Mouse (Mus musculus) adrenal gland, postnatal 10 days (tissue): ENCODE results near the gene Dlx3. TPM values are rescaled to one million over a fixed set of nuclear protein-coding genes. Genes with fewer than 3 reads are reported as not detected.

Experiments
- DNase-seq: peaks from one replicate; pipeline ENCODE4 v3.0.0; 2021; ENCODE audit warnings: mixed read lengths
- total RNA-seq, 2 experiments: library from RNA; stranded (reverse); gene quantifications; 2 replicates each; pipeline ENCODE4 v1.2.3; 2021

Dlx3 gene
- total RNA-seq, 2 experiments from 2014 or later, result 0.60 TPM; not detected in 1

DNA sequence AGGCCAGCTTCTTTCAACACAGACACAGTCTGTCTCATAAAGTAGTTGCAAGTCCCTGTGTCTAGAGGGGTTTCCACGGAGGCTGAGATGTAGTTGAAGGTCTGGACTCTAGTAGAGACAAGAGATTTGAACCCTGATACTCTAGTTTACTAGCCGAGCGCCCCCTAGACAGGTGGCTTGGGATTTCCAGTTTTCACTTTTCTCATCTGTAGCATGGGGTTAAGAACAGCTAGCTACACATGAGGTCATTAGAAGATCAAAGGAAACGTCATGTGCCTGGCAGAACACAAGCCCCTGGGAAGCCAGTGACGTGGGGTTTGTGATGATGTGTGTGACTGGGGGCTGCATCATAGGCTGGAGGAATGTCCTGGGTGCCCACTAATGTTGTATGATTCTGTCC lies 37.4 kb downstream of the Dlx3 start:
- DNase-seq, result no peak

DNA sequence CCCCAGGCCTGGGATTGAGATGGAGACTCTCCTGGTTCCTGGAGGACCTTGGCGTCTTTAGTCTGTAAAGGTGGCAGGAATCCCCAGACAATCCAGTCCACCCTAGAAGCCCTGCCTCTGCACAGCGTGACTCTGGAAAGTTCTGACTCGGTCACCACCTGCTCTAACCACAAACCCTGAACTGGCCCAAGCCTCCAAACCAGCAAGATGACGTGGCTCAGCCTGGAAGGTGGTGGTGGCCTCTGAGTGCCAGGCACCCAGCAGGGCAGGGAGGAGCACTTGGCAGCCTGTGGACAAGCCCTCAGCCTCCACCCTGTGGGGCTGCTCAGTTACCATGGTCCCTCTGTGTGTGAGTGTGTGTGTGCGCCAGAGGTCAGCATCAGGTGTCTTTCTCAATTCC lies 38.0 kb downstream of the Dlx3 start:
- DNase-seq, result no peak

DNA sequence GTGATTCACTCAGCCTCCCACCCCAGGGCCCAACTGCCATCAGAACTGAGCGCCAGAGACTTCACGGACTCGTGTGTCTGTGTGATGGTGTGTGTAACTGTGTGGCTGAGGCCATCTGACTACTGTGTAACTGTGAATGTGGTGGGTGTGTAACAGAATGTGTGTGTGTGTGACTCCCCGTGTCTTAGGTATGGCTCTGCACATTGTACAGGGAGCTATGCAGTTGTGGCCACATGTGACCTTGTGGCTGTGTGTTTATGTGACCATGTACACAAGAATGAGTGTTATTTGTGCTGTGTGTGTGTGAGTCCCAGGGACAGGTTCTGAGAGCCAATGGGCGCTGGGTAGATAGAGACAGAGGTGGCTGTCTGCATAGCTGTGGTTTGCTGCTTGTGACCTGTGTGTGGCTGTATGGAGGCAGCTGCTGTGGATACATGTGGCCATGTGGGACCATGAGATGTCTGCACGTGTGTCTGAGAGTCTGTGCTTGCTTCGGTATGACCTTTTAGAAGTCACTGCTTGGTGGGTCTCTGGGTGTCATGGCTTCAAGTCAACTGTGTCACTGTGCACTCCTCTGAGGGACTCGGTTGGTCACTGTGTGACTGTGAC lies 39.9 kb downstream of the Dlx3 start:
- DNase-seq, result no peak

DNA sequence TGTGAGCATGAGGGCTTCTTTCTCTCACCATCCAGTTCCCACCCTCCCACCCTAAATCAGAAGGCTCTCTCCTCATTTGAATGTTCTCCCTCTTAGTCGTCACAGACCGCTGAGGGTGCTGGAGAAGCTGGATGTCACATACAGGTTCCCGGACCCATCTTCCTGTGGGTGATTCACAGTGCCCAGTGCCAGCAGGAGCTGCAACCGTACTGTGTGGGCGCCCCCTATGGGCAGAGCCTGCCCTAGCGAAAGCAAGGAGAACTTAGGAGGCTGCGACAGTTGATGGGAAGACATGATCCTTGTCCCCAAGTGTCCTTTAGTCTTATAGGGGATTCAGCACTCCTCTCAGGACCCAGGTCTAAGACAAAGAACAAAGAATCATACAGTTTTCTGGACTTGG lies 40.8 kb downstream of the Dlx3 start:
- peak; percentile 36 for DNase-seq

DNA sequence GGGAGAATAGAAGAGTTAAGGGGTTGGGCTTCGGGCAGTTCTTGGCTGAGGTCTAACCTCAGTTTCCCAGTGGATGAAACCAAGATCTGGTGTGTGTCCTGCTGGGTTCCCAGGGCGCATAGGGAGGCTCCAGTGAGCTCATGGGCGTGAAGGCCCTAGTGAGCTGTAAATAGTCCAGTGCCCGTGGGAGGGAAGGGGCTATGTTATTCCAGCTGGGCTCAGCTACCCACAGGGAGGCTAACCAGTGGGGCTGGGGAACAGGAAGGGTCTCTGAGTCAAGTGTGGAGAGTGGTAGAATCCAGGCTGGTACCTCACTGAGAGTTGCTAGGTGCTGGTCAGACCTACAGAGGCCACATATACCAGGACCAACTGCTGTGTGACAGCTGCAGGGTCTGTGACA lies 41.8 kb downstream of the Dlx3 start:
- no peak for DNase-seq

DNA sequence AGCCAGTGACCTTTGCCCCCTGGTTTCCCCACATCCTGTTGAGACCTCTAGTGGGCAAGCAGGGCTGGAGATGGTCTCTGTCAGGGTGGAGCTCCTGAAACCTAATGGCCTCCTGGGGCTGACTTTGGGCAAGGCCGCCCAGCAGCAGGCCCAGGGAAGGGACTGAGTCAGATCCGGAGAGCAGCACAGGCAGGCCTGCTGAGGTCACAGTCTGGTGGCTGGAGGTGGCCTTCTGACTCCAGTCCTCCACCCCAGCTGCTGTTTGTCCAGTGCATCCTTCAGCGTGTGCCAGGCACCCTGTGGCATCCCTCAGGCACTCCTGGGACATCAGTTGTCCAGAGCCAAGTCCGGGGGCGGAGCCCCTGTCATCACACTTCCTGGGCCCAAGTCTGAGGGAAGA lies 45.9 kb downstream of the Dlx3 start:
- peak; percentile 14 for DNase-seq

Other genes with a start within 250 kb of the Dlx3 start
- gene Col1a1, start 183.9 kb upstream of the Dlx3 start, total RNA-seq, result 1,000 to 10,000 TPM in 1 of 2 experiments, 100 to 1,000 TPM in 1; 763 to 1,573 TPM
- gene Hils1, start 152.5 kb upstream of the Dlx3 start, total RNA-seq, result not detected
- gene Sgca, start 143.8 kb upstream of the Dlx3 start, total RNA-seq, result 10 to 100 TPM in 1 of 2 experiments, 1 to 10 TPM in 1; 4.5 to 16.8 TPM
- gene Ppp1r9b, start 129.1 kb upstream of the Dlx3 start, total RNA-seq, result 10 to 100 TPM; 83.3 to 96.2 TPM
- 10 to 100 TPM in 1 of 2 experiments, 1 to 10 TPM in 1; 7.3 to 11.0 TPM for gene Samd14, start 110.2 kb upstream of the Dlx3 start, total RNA-seq
- 100 to 1,000 TPM; 144 to 199 TPM for gene Pdk2, start 78.8 kb upstream of the Dlx3 start, total RNA-seq
- gene Itga3, start 43.3 kb upstream of the Dlx3 start, total RNA-seq, result 10 to 100 TPM; 22.4 to 26.2 TPM
- gene Dlx4, start 26.1 kb downstream of the Dlx3 start, total RNA-seq, result under 1 TPM in 1 of 2 experiments, not detected in 1; 0.18 TPM
- not detected for gene Tac4, start 141.4 kb downstream of the Dlx3 start, total RNA-seq
- gene Kat7, start 190.1 kb downstream of the Dlx3 start, total RNA-seq, result 10 to 100 TPM; 52.0 to 63.0 TPM
- gene Fam117a, start 216.9 kb downstream of the Dlx3 start, total RNA-seq, result 10 to 100 TPM; 21.6 to 25.9 TPM